Mouse (Mus musculus) T-helper 2 cell (primary cell): ENCODE data around the gene Sh3rf3.

Source experiments
- in situ Hi-C: fragments of 300-600 bp; cut with MboI, MseI; formaldehyde crosslinking; loops from one replicate; pipeline ENCODE4 v1.15.1; 2025; ENCODE audit warnings: high pct_unique_total_duplicates

The Sh3rf3 gene

DNA sequence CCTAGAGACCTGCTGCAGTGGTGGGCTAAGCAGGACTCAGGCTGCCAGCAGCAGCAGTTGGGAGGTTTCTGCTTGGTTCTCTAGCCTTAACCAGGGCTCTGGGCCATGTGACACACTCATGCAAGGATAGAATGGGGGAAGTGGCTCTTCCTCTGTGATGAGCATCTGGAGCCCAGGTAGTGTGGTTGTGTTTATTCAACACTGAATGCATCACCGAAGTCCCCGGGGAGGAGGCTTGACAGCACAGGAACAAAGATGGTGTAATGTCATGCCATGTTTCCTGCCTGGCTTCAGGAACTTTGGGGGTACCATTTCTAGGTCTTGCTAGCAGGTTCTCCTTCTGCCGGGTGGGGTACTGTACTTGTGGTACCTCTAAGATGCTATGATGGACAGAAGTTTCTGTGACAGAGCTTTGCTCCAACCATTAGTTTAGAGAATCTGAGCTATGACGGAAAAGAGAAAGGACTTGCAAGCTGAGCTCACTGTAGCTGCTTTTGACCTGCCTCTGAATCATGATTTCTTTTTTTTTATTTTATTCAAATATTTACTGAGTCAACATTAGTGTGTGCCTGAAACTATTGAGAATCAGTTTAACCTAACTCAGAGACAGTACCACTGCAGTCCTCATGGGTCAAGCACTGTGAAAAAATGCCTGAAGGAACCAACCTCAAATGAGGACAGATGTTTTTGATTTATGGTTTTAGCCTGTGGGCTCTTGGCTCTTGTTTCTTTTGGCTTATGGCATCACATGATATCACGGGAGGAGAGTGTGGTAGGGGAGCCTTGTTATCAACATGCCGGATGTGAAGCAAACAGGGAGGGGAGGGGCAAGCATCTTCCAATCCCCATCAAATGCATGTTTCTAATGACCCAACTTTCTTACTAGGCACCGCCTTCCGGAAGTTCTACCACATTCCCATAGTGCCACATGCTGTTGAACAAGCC lies 102.4 kb downstream of the Sh3rf3 start:
- in situ Hi-C loops = loop anchor here (25.0 kb wide), 1 partner anchor 1478 kb away; no protein-coding TSS in a partner anchor

- in situ Hi-C loops = loop anchor here (25.0 kb wide), 1 partner anchor 1484 kb away; no protein-coding TSS in a partner anchor
Measured at GRCm38 (mm10) chr10:58921643-58922188, 108.6 kb downstream of the Sh3rf3 start.

GRCm38 (mm10) chr10:58922216-58922829 lies 109.2 kb downstream of the Sh3rf3 start:
- in situ Hi-C loops = loop anchor here (25.0 kb wide), 1 partner anchor 1485 kb away; no protein-coding TSS in a partner anchor

GRCm38 (mm10) chr10:58922993-58923392 lies 109.8 kb downstream of the Sh3rf3 start:
- in situ Hi-C loops = loop anchor here (25.0 kb wide), 1 partner anchor 1486 kb away; no protein-coding TSS in a partner anchor

GRCm38 (mm10) chr10:58926578-58926977 lies 113.4 kb downstream of the Sh3rf3 start:
- in situ Hi-C loops = no loop called here

DNA sequence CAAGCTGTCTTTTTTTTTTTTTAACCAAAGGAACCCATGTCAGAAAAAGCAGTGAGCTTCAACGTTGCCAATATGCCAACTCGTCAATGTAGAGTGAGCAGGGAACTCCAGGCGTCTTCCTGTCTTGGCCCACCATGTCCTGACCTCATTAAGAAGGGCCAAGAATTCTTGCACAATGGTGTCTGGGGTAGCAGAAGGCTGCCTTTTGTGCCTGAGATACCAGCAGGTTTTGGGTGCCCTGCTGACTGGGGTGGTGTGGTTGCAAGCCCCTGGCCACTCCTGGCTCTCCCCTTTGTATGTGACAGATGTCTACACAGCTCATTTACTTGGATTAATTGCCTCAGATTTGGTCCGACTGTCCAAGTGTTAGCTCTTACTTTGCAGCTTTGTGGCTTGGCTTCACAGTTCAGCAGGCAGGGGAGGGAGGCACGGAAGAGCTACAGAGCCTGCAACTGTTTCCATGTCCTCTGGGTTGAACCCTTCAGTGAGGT lies 115.8 kb downstream of the Sh3rf3 start:
- in situ Hi-C loops = no loop called here

DNA sequence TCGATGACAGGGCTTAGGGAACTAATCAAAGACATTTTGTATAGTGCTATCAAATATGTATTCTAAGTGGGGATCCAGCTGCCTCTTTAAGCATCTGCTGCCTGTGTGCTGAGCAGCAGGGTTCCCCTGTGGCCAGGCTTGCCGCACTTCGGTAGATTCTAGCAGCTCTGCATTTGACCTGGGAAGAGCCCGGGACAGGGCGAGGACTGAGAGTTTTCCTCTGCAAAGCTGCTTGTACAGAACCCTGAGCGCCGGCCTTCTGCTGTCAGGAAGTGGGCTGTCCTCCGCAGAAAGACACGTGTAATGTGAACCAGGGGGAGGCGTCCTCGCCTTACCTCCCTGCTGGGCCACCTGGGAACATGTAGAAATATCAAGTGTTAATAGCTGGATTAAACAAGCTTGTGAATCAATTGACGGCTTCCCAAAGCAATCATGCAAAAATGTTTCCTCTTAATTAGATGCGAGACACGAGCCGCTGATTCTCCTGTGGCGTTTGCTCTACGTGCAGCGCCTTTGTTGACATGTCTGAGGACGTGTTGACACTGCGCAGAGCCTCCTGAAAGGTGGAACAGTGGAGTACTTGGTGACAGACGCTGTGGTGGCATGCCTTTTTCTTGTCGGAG lies 119.1 kb downstream of the Sh3rf3 start:
- in situ Hi-C loops = no loop called here

GRCm38 (mm10) chr10:58935606-58936005 lies 122.4 kb downstream of the Sh3rf3 start:
- in situ Hi-C loops = no loop called here

GRCm38 (mm10) chr10:58936441-58936860 lies 123.3 kb downstream of the Sh3rf3 start:
- in situ Hi-C loops = no loop called here

DNA sequence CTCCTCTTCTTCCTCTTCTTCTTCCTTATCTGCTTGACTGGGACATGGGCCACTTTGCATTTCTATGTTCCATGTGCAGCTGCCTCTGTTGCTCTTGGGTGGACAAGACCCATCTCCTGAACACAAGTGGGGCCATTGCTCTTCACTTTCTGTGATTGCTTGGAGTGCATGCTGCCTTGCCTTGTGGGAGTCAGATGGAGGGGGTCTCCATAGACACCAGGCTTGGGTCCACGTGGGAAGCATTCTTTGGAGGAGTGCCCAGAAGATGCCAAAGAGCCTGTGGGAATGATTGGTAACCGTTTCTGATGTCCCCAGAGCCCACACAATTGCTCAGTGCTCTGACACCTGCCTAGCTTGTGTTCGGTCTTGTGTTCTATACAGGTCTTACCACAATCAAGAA lies 124.4 kb downstream of the Sh3rf3 start:
- in situ Hi-C loops = no loop called here

GRCm38 (mm10) chr10:58942819-58943218 lies 129.7 kb downstream of the Sh3rf3 start:
- in situ Hi-C loops = no loop called here

DNA sequence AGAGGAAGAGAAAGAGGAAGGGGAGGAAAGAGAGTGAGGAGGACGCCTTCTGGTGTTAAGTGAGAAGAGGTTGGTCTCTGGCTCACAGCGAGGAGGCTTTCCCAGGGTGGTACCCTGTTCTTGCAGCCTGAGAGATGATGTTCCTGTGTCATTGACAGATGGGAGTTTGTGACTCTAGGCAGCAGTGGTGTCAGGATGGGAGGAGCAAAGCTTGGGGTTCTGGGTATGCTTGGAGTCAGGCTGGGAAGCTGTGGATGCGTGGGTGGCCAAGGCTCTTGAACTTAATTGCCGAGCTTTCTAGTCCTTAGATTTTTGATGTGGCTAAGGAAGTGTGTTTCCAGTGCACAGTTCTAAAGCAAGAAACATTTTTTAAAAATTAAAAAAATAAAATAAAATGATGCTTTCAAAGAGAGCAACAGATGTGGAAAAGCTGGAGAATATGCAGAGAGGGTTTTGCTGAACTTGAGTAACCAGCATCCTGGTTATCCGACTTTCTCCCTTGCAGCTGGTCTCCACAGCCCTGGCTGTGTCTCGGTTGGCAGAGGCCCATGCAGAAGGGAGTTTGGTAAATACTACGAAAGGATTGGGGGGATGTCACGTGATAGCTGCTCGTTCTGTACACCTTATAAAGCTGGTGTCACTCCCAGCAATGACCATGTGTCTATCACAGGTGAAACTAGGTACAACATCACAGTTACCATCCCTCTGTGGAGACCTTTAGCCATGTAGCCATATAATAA lies 130.7 kb downstream of the Sh3rf3 start:
- in situ Hi-C loops = no loop called here

GRCm38 (mm10) chr10:58944930-58945329 lies 131.8 kb downstream of the Sh3rf3 start:
- in situ Hi-C loops = no loop called here

GRCm38 (mm10) chr10:58949770-58950638 lies 136.8 kb downstream of the Sh3rf3 start:
- in situ Hi-C loops = no loop called here

GRCm38 (mm10) chr10:58960193-58960592 lies 147.0 kb downstream of the Sh3rf3 start:
- in situ Hi-C loops = no loop called here

- in situ Hi-C loops = no loop called here
Measured at GRCm38 (mm10) chr10:58968236-58968635, 155.1 kb downstream of the Sh3rf3 start.

DNA sequence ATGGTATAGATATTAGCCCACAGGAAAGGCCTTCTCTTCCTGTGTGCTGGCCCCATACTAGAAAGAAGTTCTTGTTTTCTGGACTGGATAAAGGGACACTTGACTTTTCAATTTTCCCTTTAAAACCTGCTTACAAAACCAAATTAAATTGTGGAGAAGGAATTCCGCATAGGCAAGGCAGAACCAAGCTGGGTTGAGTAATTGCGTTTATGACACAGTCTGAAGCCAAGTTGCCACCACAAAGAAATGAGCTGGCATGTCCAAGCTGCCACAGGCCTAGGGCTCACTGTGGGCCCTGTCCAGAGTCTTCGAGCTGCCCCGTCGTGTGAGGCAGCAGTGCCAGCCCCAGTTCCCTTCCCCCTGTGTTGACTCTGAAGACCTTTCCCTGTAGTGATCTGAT lies 156.2 kb downstream of the Sh3rf3 start:
- in situ Hi-C loops = no loop called here

DNA sequence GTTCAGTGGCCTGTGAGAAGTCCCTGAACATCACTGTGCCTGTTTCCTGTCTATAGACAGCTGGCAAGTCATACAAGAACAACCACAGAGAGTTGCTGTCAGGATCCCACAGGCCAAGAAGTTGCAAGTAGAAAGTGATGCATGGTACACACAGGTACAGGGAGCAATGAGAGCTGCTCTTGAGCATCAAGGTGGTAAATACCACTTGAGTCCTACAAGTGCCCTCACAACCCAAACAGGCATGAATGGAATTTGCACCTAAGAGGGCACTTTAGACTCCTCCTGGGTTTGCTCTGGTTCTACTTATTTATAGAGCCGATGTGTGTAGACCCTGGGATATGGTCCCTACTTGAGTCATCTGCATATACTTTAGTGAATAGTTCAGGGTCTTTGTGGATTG lies 159.0 kb downstream of the Sh3rf3 start:
- in situ Hi-C loops = no loop called here

DNA sequence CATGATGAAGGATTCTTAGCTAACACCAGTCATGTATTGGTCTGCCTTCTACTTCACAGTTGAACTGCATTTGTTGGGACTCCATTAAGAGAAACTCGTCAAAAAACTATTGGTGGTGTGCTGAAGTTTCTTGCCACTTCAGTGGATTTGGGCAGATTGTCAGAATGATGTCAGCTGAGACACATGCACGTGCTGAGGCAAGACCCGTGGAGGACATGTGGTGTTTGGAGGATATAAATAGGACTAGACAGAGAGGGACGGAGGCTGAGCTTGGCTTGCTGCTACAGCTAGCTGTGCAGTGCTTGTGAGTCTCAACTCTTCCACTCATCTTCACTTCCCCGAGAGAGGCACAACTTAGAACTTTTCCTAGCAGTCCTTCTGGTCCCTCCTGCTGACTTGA lies 161.0 kb downstream of the Sh3rf3 start:
- in situ Hi-C loops = no loop called here
